18 mouse cellular contexts compared by ENCODE assay signal in the genomic region with DNA sequence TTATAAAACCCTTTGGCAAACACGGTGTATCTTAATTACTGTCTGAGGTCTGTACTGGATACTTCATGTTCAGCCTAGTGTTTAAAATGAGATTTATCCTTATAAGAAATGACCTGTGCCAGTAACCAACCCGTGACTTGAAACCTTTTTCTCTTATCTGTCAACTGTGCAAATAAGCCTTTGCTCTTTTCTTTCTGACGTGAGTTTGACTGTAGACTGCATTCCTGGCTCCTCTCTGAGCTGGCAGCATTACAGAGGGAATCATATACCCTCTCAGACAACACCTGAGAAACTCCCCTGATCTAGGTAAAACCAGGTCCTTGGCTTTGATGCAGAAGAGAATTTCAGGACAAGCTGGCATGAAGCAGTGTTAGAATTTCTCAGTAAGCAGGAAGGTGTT.
DNase-seq lines count a peak whose midpoint lies in the region; ATAC-seq and TF ChIP-seq lines count a peak whose summit lies in the region.
"Had no signal": no experiment of that assay in that cellular context is flagged by ENCODE, and none has a peak within 500 bp of the region (broad histone marks: within the 10 kb centered on the region; RNA-seq: fewer than 3 reads in every experiment).

No protein-coding gene starts in this region.

- no peaks in the 10 kb centered on the region for H3K9me3 ChIP-seq in liver, postnatal 0 days (ENCODE audit: low read length)
- H3K9me3 ChIP-seq in intestine, embryonic 16.5 days (ENCODE audit: control insufficient read depth, low read length) = 0 out of 2 replicates have a peak, but pooled peaks cover 2% of the 10 kb centered on the region
- H3K9me3 ChIP-seq in forebrain, embryonic 14.5 days (replicated peaks; ENCODE audit: control insufficient read depth, low read length) = no peaks in the 10 kb centered on the region
- H3K9me3 ChIP-seq: embryonic facial prominence, embryonic 10.5 days; embryonic facial prominence, embryonic 12.5 days; forebrain, embryonic 13.5 days had no signal

- no peak for ATAC-seq in liver, postnatal 0 days
- ATAC-seq in intestine, embryonic 16.5 days = peak; percentile 71
- no peak for ATAC-seq in forebrain, embryonic 14.5 days
- ATAC-seq: forebrain, embryonic 13.5 days; forebrain, postnatal 0 days had no signal

- H3K27ac ChIP-seq in liver, adult 2 months (replicated peaks; ENCODE audit: insufficient read depth, low read depth, low read length) = peak overlapping the region; percentile 62; the same call in 1 of the 2 replicates
- H3K27ac ChIP-seq in liver, postnatal 0 days (ENCODE audit: low read depth) = no peak overlapping the region
- no peak overlapping the region for H3K27ac ChIP-seq in intestine, embryonic 16.5 days (ENCODE audit: low read length)
- H3K27ac ChIP-seq in forebrain, embryonic 14.5 days (ENCODE audit: low read depth, low read length) = no peak overlapping the region
- H3K27ac ChIP-seq: embryonic facial prominence, embryonic 10.5 days; embryonic facial prominence, embryonic 12.5 days; forebrain, embryonic 13.5 days had no signal

- TF ChIP-seq CTCF in liver, adult 2 months (IDR thresholded peaks at IDR 0.05; ENCODE audit: low read depth, low read length) = no peak
- no peak for TF ChIP-seq CTCF in liver, postnatal 0 days (IDR thresholded peaks at IDR 0.05; ENCODE audit: low read depth)

- no peak for TF ChIP-seq EP300 in liver, postnatal 0 days (IDR thresholded peaks at IDR 0.05; ENCODE audit: low read depth)

- H3K9ac ChIP-seq in liver, adult 2 months (ENCODE audit: low read depth, low read length) = no peak overlapping the region
- no peak overlapping the region for H3K9ac ChIP-seq in liver, postnatal 0 days (replicated peaks)
- no peak overlapping the region for H3K9ac ChIP-seq in intestine, embryonic 16.5 days (ENCODE audit: low read depth, low read length)
- no peak overlapping the region for H3K9ac ChIP-seq in forebrain, embryonic 14.5 days (ENCODE audit: low read length)
- H3K9ac ChIP-seq: embryonic facial prominence, embryonic 12.5 days; forebrain, embryonic 13.5 days; forebrain, postnatal 0 days had no signal

- no peak for TF ChIP-seq POLR2A in liver, adult 2 months (IDR thresholded peaks at IDR 0.05; ENCODE audit: extremely low read depth, insufficient read depth, low read length)

- H3K79me2 ChIP-seq in liver, adult 2 months (ENCODE audit: control insufficient read depth, insufficient read depth, low read length) = peaks cover 3% of the 10 kb centered on the region; the same call in 1 of the 2 replicates

- H3K4me3 ChIP-seq in liver, adult 2 months (ENCODE audit: insufficient read depth, low read depth, low read length) = no peak overlapping the region
- no peak overlapping the region for H3K4me3 ChIP-seq in liver, postnatal 0 days (ENCODE audit: low read depth, low read length)
- H3K4me3 ChIP-seq in intestine, embryonic 16.5 days (ENCODE audit: low read length) = no peak overlapping the region
- H3K4me3 ChIP-seq in forebrain, embryonic 14.5 days (ENCODE audit: low read depth, low read length) = no peak overlapping the region
- H3K4me3 ChIP-seq: embryonic facial prominence, embryonic 10.5 days; embryonic facial prominence, embryonic 12.5 days; forebrain, embryonic 13.5 days had no signal

- no peaks in the 10 kb centered on the region for H3K36me3 ChIP-seq in liver, adult 2 months (ENCODE audit: control insufficient read depth, insufficient read depth, low read length)
- no peaks in the 10 kb centered on the region for H3K36me3 ChIP-seq in liver, postnatal 0 days (replicated peaks; ENCODE audit: insufficient read depth, low read length)
- no peaks in the 10 kb centered on the region for H3K36me3 ChIP-seq in intestine, embryonic 16.5 days (ENCODE audit: control insufficient read depth, insufficient read depth, low read length)
- H3K36me3 ChIP-seq in forebrain, embryonic 14.5 days (ENCODE audit: control insufficient read depth, insufficient read depth, low read length) = 0 out of 2 replicates have a peak, but pooled peaks cover 2% of the 10 kb centered on the region

- peak; percentile 84 for DNase-seq in liver, adult 2 months (ENCODE audit: extremely low read depth, low read depth, low spot score)
- DNase-seq in liver, postnatal 0 days = no peak
- DNase-seq in yolk sac, embryonic 10.5 days (ENCODE audit: low spot score) = peak; percentile 27
- DNase-seq in c-Kit-positive CD71-positive TER-119-positive erythroid progenitor cells, embryonic 14.5 days (ENCODE audit: low spot score) = no peak
- no peak for DNase-seq in forebrain, embryonic 14.5 days (ENCODE audit: low spot score)
- DNase-seq: adrenal gland, adult 2 months; adrenal gland, postnatal 10 days; adrenal gland, postnatal 25 days; cerebellum, adult 11-12 months; cerebellum, adult 2 months; cerebellum, adult 9-10 months; cerebellum, postnatal 10 days; cerebellum, postnatal 25 days; forebrain, postnatal 0 days had no signal

- peaks cover 26% of the 10 kb centered on the region for H3K4me1 ChIP-seq in liver, adult 2 months (ENCODE audit: control insufficient read depth, insufficient read depth, low read length)
- no peaks in the 10 kb centered on the region for H3K4me1 ChIP-seq in liver, postnatal 0 days (ENCODE audit: insufficient read depth)
- H3K4me1 ChIP-seq in intestine, embryonic 16.5 days (ENCODE audit: control insufficient read depth, insufficient read depth, low read length) = no peaks in the 10 kb centered on the region
- H3K4me1 ChIP-seq in forebrain, embryonic 14.5 days (ENCODE audit: control insufficient read depth, insufficient read depth, low read length) = no peaks in the 10 kb centered on the region
- H3K4me1 ChIP-seq: embryonic facial prominence, embryonic 10.5 days; embryonic facial prominence, embryonic 12.5 days had no signal

- WGBS in liver, adult 2 months = 39% methylated on average over 3 of the region's 3 CpGs
- 65% methylated on average over 3 of the region's 3 CpGs for WGBS in liver, postnatal 0 days (ENCODE audit: insufficient replicate concordance)
- WGBS in intestine, embryonic 16.5 days = 54% methylated on average over 3 of the region's 3 CpGs
- WGBS in forebrain, embryonic 14.5 days = 53% methylated on average over 3 of the region's 3 CpGs

- H3K27me3 ChIP-seq in liver, adult 2 months (ENCODE audit: control insufficient read depth, insufficient read depth, low read length) = no peaks in the 10 kb centered on the region
- H3K27me3 ChIP-seq in liver, postnatal 0 days (ENCODE audit: insufficient read depth, low read length) = no peaks in the 10 kb centered on the region
- no peaks in the 10 kb centered on the region for H3K27me3 ChIP-seq in intestine, embryonic 16.5 days (replicated peaks; ENCODE audit: control insufficient read depth, insufficient read depth, low read length)
- H3K27me3 ChIP-seq in forebrain, embryonic 14.5 days (replicated peaks; ENCODE audit: control insufficient read depth, insufficient read depth, low read length) = no peaks in the 10 kb centered on the region
- H3K27me3 ChIP-seq: embryonic facial prominence, embryonic 12.5 days; forebrain, embryonic 13.5 days had no signal

- no peak overlapping the region for H3K4me2 ChIP-seq in liver, postnatal 0 days (ENCODE audit: low read depth, low read length)
- no peak overlapping the region for H3K4me2 ChIP-seq in intestine, embryonic 16.5 days (ENCODE audit: low read depth, low read length)
- H3K4me2 ChIP-seq in forebrain, embryonic 14.5 days (ENCODE audit: low read length) = no peak overlapping the region
- H3K4me2 ChIP-seq: embryonic facial prominence, embryonic 12.5 days; forebrain, embryonic 13.5 days had no signal

Comparison
In these comparisons a context has a peak if more than half of its experiments do, and no peak if none do; other contexts are left out.
1. DNase-seq: peak in liver, adult 2 months (single experiment) and yolk sac, embryonic 10.5 days (single experiment); none in liver, postnatal 0 days (single experiment), c-Kit-positive CD71-positive TER-119-positive erythroid progenitor cells, embryonic 14.5 days (single experiment) and forebrain, embryonic 14.5 days (single experiment).